Mouse (Mus musculus) midbrain, embryonic 12.5 days (tissue): ENCODE results near the gene A730009L09Rik. TPM values are rescaled to one million over a fixed set of nuclear protein-coding genes. Genes with fewer than 3 reads are reported as not detected.

Source experiments
- polyA plus RNA-seq: library from polyadenylated mRNA; unstranded; fragments of >200 nt; fragmentation: Nextera tagmentation; extraction: Ambion mirVana; gene quantifications from 2 replicates; pipeline ENCODE4 v1.2.1, GENCODE M21; 2016

The A730009L09Rik gene
- polyA plus RNA-seq, 1 experiment from 2014 or later, result not detected

Other genes starting within 250 kb of the A730009L09Rik start
- 49.4 and 51.3 TPM in 2 replicates for gene Mrpl39, start 220.6 kb downstream of the A730009L09Rik start, polyA plus RNA-seq